Mouse (Mus musculus) T-helper 1 cell (primary cell): ENCODE results near the gene Crabp2.

ENCODE experiments used
- in situ Hi-C: fragments of 300-600 bp; cut with MboI, MseI; formaldehyde crosslinking; loops from one replicate; pipeline ENCODE4 v1.15.1; 2025; ENCODE audit warnings: high pct_unique_total_duplicates

Crabp2 gene

GRCm38 (mm10) chr3:87958476-87958875 is 10.0 kb downstream of the Crabp2 start:
- in situ Hi-C loops = no loop called here

GRCm38 (mm10) chr3:87958967-87959366 is 10.5 kb downstream of the Crabp2 start:
- in situ Hi-C loops = no loop called here

- in situ Hi-C loops = no loop called here
Measured at GRCm38 (mm10) chr3:87959371-87959770, 10.9 kb downstream of the Crabp2 start.

- in situ Hi-C loops = no loop called here
Measured at GRCm38 (mm10) chr3:87960191-87960585, 11.7 kb downstream of the Crabp2 start.

- in situ Hi-C loops = no loop called here
Measured at GRCm38 (mm10) chr3:87960586-87961191, 12.2 kb downstream of the Crabp2 start.

GRCm38 (mm10) chr3:87970184-87970938 is 21.9 kb downstream of the Crabp2 start:
- in situ Hi-C loops = no loop called here

- in situ Hi-C loops = no loop called here
Measured at GRCm38 (mm10) chr3:87970939-87971488, 22.5 kb downstream of the Crabp2 start, which contains the start of gene Nes. Gene Nes, plus strand, starts transcription at chr3:87971078.

- in situ Hi-C loops = no loop called here
Measured at GRCm38 (mm10) chr3:87971489-87972202, 23.2 kb downstream of the Crabp2 start.

- in situ Hi-C loops = no loop called here
Measured at GRCm38 (mm10) chr3:87972203-87972664, 23.8 kb downstream of the Crabp2 start.

GRCm38 (mm10) chr3:87972776-87973175 is 24.3 kb downstream of the Crabp2 start:
- in situ Hi-C loops = no loop called here

GRCm38 (mm10) chr3:87973593-87974380 is 25.3 kb downstream of the Crabp2 start:
- in situ Hi-C loops = no loop called here

- in situ Hi-C loops = no loop called here
Measured at GRCm38 (mm10) chr3:87974381-87974987, 26.0 kb downstream of the Crabp2 start.

- in situ Hi-C loops = no loop called here
Measured at GRCm38 (mm10) chr3:87979493-87979892, 31.0 kb downstream of the Crabp2 start.

GRCm38 (mm10) chr3:87980085-87980484 is 31.6 kb downstream of the Crabp2 start:
- in situ Hi-C loops = loop anchor here (10.0 kb wide), 1 partner anchor 45 kb away; the partner anchor contains the start of genes Isg20l2 and Rrnad1

- in situ Hi-C loops = loop anchor here (10.0 kb wide), 1 partner anchor 46 kb away; the partner anchor contains the start of genes Isg20l2 and Rrnad1
Measured at GRCm38 (mm10) chr3:87980728-87981127, 32.3 kb downstream of the Crabp2 start.

GRCm38 (mm10) chr3:87981214-87981760 is 32.8 kb downstream of the Crabp2 start:
- in situ Hi-C loops = loop anchor here (10.0 kb wide), 1 partner anchor 46 kb away; the partner anchor contains the start of genes Isg20l2 and Rrnad1

GRCm38 (mm10) chr3:87981894-87982835 is 33.7 kb downstream of the Crabp2 start:
- in situ Hi-C loops = loop anchor here (10.0 kb wide), 1 partner anchor 47 kb away; the partner anchor contains the start of genes Isg20l2 and Rrnad1

GRCm38 (mm10) chr3:87982836-87983601 is 34.6 kb downstream of the Crabp2 start:
- in situ Hi-C loops = loop anchor here (10.0 kb wide), 1 partner anchor 48 kb away; the partner anchor contains the start of genes Isg20l2 and Rrnad1
